Mouse (Mus musculus) kidney, postnatal 0 days (tissue): ENCODE results near the gene Sept4. TPM values are rescaled to one million over a fixed set of nuclear protein-coding genes. Genes with fewer than 3 reads are reported as not detected.

ENCODE experiments used
- ATAC-seq: fragments of 200-750 bp; cut with Nextera tagmentation; replicated peaks from 2 replicates; pipeline ENCODE4 v1.8.0; 2017; ENCODE audit warnings: low read depth, moderate number of reproducible peaks, moderate TSS enrichment, moderate library complexity; ENCODE audit not compliant: low FRiP score
- DNase-seq: peaks from one replicate; pipeline ENCODE4 v3.0.0-alpha.2; 2016; ENCODE audit warnings: low spot score
- H3K27ac ChIP-seq: fragments of 300-500 bp; sonication (generic); 2 replicates; pipeline ENCODE4 v1.5.1; 2014; ENCODE audit warnings: mild to moderate bottlenecking
- H3K27me3 ChIP-seq: fragments of 300-500 bp; sonication (generic); 2 replicates; pipeline ENCODE4 v1.6.1; 2014; ENCODE audit warnings: low read length, mixed read lengths; ENCODE audit not compliant: insufficient read depth
- H3K36me3 ChIP-seq: fragments of 300-500 bp; sonication (generic); 2 replicates; pipeline ENCODE4 v1.6.1; 2014; ENCODE audit warnings: low read length, mixed read lengths; ENCODE audit not compliant: insufficient read depth
- H3K4me1 ChIP-seq: fragments of 300-500 bp; sonication (generic); replicated peaks from 2 replicates; pipeline ENCODE4 v1.6.1; 2014; ENCODE audit warnings: antibody characterized with exemption, low read length, mixed read lengths; ENCODE audit not compliant: insufficient read depth
- H3K4me2 ChIP-seq: fragments of 300-500 bp; sonication (generic); 2 replicates; pipeline ENCODE4 v1.6.1; 2014; ENCODE audit warnings: mild to moderate bottlenecking, low read length, moderate library complexity, mixed read lengths
- H3K4me3 ChIP-seq: fragments of 300-500 bp; sonication (generic); replicated peaks from 2 replicates; pipeline ENCODE4 v1.5.1; 2014; ENCODE audit warnings: low read depth, low read length
- H3K9ac ChIP-seq: fragments of 300-500 bp; sonication (generic); 2 replicates; pipeline ENCODE4 v1.6.1; 2014; ENCODE audit warnings: low read depth, low read length
- H3K9me3 ChIP-seq: fragments of 300-500 bp; sonication (generic); replicated peaks from 2 replicates; pipeline ENCODE4 v1.6.1; 2016; ENCODE audit warnings: low read length, inconsistent platforms, mixed read lengths
- CTCF ChIP-seq: IDR thresholded peaks from 2 replicates; pipeline ENCODE4 v1.5.1; 2016; ENCODE audit warnings: antibody characterized with exemption, low read depth, mild to moderate bottlenecking, moderate library complexity
- WGBS: fragments of 180-500 bp; shearing (Covaris S2); extraction: QIAGEN DNeasy Blood & Tissue Kit; methylation state at CpG from one replicate; pipeline ENCODE4 v1.1.7; 2014; 5-methylcytosine and 5-hydroxymethylcytosine counted together
- polyA plus RNA-seq: library from polyadenylated mRNA; unstranded; fragments of >200 nt; fragmentation: Nextera tagmentation; extraction: Ambion mirVana; gene quantifications from 2 replicates; pipeline ENCODE4 v1.2.1, GENCODE M21; 2015

Sept4 gene
- polyA plus RNA-seq, 1 experiment from 2014 or later, result 146 TPM

GRCm38 (mm10) chr11:87566501-87566900, 2.2 kb upstream of the Sept4 start, which contains the start of gene Gm11492:
Gene Gm11492, plus strand, starts transcription at chr11:87566653.
- Histone ChIP-seq H3K36me3 (no peaks in the 10 kb centered on the region), H3K4me1 (peaks cover 2% of the 10 kb centered on the region; the same call in 1 of the 2 replicates), H3K4me2 (no peak within 1 kb of the TSS), H3K4me3 (no peak within 1 kb of the TSS), H3K27me3 (no peaks in the 10 kb centered on the region), H3K27ac (no peak within 1 kb of the TSS), H3K9ac (no peak within 1 kb of the TSS), H3K9me3 (no peaks in the 10 kb centered on the region)
- ATAC-seq (no peak), DNase-seq (no peak)
- no peak for TF ChIP-seq CTCF
- WGBS, result 79% methylated on average over 3 of the region's 3 CpGs

GRCm38 (mm10) chr11:87570743-87571142, 2.0 kb downstream of the Sept4 start:
- DNase-seq (peak; percentile 66), ATAC-seq (0 out of 2 replicates have a peak, but pooled peaks have one; percentile 46)
- Histone ChIP-seq H3K9me3 (no peaks in the 10 kb centered on the region), H3K4me1 (peaks cover 12% of the 10 kb centered on the region), H3K27me3 (no peaks in the 10 kb centered on the region), H3K36me3 (no peaks in the 10 kb centered on the region), H3K27ac (no peak overlapping the region), H3K4me3 (no peak overlapping the region), H3K9ac (no peak overlapping the region), H3K4me2 (no peak overlapping the region)
- WGBS, result 44% methylated on average over 5 of the region's 5 CpGs
- no peak for TF ChIP-seq CTCF

- no peak overlapping the region for H3K9ac ChIP-seq
- ATAC-seq (no peak), DNase-seq (no peak)
- H3K4me3 ChIP-seq, result no peak overlapping the region
- no peaks in the 10 kb centered on the region for H3K27me3 ChIP-seq
- TF ChIP-seq CTCF, result no peak
- WGBS, result 78% methylated on average over 1 of the region's 1 CpGs
- peak overlapping the region; percentile 33; the same call in 1 of the 2 replicates for H3K27ac ChIP-seq
- H3K36me3 ChIP-seq, result no peaks in the 10 kb centered on the region
- no peaks in the 10 kb centered on the region for H3K9me3 ChIP-seq
- H3K4me2 ChIP-seq, result no peak overlapping the region
- peaks cover 12% of the 10 kb centered on the region for H3K4me1 ChIP-seq
Measured at GRCm38 (mm10) chr11:87571361-87571950, 2.8 kb downstream of the Sept4 start.

- TF ChIP-seq CTCF, result no peak
- H3K4me1 ChIP-seq, result peaks cover 21% of the 10 kb centered on the region
- no peaks in the 10 kb centered on the region for H3K9me3 ChIP-seq
- DNase-seq, result no peak
- WGBS, result 62% methylated on average over 7 of the region's 7 CpGs
- no peak for ATAC-seq
- H3K27me3 ChIP-seq, result no peaks in the 10 kb centered on the region
- H3K27ac ChIP-seq, result no peak overlapping the region
- no peak overlapping the region for H3K4me3 ChIP-seq
- H3K36me3 ChIP-seq, result no peaks in the 10 kb centered on the region
- H3K9ac ChIP-seq, result no peak overlapping the region
- no peak overlapping the region for H3K4me2 ChIP-seq
Measured at GRCm38 (mm10) chr11:87573751-87574150, 5.0 kb downstream of the Sept4 start.

GRCm38 (mm10) chr11:87574520-87575180, 5.9 kb downstream of the Sept4 start:
- no peak overlapping the region for H3K9ac ChIP-seq
- no peaks in the 10 kb centered on the region for H3K9me3 ChIP-seq
- H3K27ac ChIP-seq, result no peak overlapping the region
- no peaks in the 10 kb centered on the region for H3K36me3 ChIP-seq
- no peak overlapping the region for H3K4me2 ChIP-seq
- no peak for TF ChIP-seq CTCF
- no peak for ATAC-seq
- no peaks in the 10 kb centered on the region for H3K27me3 ChIP-seq
- DNase-seq, result no peak
- no peak overlapping the region for H3K4me3 ChIP-seq
- peaks cover 26% of the 10 kb centered on the region for H3K4me1 ChIP-seq
- WGBS, result 59% methylated on average over 21 of the region's 21 CpGs

GRCm38 (mm10) chr11:87577601-87578248, 9.0 kb downstream of the Sept4 start:
- no peaks in the 10 kb centered on the region for H3K36me3 ChIP-seq
- H3K4me2 ChIP-seq, result peak overlapping the region; percentile 90
- H3K27me3 ChIP-seq, result no peaks in the 10 kb centered on the region
- no peak for TF ChIP-seq CTCF
- ATAC-seq, result peak; percentile 61
- peak overlapping the region; percentile 94 for H3K27ac ChIP-seq
- peak; percentile 56 for DNase-seq
- peak overlapping the region; percentile 72 for H3K9ac ChIP-seq
- H3K9me3 ChIP-seq, result no peaks in the 10 kb centered on the region
- 15% methylated on average over 6 of the region's 6 CpGs for WGBS
- peak overlapping the region; percentile 66 for H3K4me3 ChIP-seq
- H3K4me1 ChIP-seq, result peaks cover 31% of the 10 kb centered on the region
